Mouse (Mus musculus): ENCODE results near the gene Fkbp8.

Fkbp8 gene

DNA sequence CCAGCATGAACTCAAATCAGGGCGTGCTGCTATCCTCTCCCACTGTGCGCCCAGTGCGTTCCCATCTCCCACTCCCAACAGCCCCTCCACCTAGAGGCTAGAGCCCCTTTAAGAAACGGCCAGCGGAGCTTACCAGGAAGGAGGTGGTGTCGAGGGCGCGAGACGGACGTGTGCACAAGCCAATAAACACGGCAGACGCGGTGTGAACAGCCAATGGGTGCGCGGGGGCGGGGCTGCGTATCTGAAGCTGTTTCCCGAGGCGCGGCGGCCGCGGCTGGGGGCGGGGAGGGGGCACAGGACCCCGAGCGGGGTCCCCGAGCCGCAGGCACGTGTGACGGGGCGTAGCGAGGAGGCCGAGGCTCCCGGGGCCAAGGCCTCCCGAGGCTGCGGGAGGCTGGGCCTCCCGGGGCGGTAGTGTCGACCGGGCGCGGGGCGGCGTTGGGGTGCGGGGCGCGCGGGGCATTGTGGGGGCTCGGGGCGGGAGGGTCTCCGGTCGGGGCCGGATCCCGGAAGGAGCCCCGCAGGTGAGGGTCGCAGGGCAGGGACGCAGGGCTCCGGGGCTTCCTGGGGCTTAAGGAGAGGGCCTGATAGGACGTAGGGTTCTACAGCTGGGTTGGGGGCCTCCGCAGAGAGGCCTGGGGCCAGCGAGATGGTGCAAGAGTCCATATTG lies at the start of gene Fkbp8, which contains the start of gene Kxd1:
Gene Fkbp8 (plus strand): TSS at position 213 of the 670 bp plus-strand sequence.
Gene Kxd1 (minus strand): TSS at position 445 of the 670 bp plus-strand sequence.
- DNase-seq (ENCODE audit: low read depth, low spot score) = peak; percentile 95

DNA sequence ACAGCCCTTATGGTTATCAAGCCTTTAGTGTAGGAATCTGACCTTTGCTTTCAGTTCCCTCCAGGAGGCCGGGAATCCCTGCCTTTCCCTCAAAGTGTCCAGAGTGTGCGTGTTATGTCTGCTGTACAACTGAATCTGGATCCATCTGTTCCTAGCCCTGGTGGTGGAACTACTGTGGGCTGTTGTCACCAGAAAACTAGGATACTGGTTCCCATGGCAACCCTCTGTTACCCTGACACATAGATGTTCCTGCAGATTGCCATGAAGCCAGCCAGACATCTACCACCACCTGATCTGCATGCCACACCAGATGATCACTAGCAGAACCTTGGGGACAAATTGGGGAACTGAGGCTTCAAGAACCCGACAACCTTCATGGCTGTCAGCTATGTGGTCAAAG lies 45.6 kb upstream of the Fkbp8 start:
- DNase-seq (ENCODE audit: low read depth, low spot score) = no peak

DNA sequence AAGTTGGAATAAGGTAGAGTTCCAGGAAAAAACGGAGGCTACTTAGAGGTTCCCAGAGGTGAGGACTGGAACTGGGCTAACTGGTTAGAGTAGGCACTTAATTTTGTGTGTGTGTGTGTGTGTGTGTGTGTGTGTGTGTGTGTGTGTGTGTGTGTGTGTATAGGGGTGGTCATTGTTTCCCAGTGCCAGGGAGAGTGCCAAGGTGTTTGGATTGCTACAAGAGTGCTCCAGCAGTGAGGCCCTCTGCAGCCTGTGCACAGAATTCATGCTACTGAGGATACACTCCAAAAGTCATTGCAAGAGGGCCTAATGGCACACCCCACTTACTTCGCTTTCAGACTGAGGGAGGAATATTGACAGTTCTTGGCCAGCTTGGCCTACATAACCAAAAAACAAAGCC lies 44.6 kb upstream of the Fkbp8 start:
- DNase-seq (ENCODE audit: low read depth, low spot score) = no peak

DNA sequence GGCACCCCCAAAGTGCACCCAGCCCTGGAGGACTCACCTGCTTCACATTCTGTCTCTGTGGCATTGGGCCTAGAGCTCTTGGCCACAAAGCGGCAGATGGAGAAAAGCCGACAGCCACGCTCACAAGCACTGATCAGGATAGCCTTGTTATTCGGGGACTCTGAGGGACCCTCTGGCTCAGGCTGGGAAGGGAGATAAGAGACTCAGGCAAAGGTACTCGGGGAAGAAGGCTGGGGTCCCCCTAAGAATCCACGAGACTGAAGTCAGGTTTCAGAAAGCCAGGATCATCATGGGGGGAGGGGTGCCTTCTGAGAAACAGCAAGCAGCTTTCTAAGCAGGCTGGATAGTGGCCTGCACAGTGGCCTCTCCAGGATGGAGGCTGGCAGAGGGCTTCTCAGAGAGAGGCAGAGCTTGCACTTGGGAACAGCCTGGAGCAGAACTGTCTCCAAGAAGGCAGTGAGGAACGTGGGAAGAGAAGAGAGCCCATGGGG lies 41.3 kb upstream of the Fkbp8 start:
- no peak for DNase-seq (ENCODE audit: low read depth, low spot score)

DNA sequence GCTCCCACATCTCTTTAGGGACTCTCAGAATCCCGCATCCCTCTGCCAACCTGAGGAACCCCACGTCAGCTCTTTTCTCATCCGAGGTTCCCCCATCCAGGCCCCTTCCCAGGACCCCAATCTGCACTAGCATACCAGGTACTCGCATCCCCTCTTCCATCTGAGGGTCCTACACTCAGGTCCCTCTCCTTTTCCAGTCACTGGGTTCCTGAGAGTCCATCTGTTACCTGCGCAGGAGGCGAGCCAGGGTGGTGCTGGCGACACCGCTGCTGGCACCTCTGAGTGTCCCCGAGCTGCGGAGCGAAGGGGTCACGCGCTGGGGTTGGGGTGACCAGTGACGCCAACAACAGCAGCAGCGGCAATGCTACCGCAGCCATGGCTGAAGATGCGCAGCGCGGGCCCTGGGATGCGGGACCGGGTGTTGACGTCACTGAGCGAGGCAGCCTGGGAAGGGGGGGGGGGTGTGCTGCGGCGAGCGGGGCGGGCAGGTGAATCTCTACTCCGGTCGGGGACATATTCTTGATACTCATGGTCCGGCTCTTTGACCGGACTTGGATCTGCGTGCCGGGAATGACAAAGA lies 40.5 kb upstream of the Fkbp8 start, which contains the start of gene Tmem59l:
Gene Tmem59l (minus strand): TSS at position 418 of the 580 bp plus-strand sequence.
- DNase-seq (ENCODE audit: low read depth, low spot score) = no peak

DNA sequence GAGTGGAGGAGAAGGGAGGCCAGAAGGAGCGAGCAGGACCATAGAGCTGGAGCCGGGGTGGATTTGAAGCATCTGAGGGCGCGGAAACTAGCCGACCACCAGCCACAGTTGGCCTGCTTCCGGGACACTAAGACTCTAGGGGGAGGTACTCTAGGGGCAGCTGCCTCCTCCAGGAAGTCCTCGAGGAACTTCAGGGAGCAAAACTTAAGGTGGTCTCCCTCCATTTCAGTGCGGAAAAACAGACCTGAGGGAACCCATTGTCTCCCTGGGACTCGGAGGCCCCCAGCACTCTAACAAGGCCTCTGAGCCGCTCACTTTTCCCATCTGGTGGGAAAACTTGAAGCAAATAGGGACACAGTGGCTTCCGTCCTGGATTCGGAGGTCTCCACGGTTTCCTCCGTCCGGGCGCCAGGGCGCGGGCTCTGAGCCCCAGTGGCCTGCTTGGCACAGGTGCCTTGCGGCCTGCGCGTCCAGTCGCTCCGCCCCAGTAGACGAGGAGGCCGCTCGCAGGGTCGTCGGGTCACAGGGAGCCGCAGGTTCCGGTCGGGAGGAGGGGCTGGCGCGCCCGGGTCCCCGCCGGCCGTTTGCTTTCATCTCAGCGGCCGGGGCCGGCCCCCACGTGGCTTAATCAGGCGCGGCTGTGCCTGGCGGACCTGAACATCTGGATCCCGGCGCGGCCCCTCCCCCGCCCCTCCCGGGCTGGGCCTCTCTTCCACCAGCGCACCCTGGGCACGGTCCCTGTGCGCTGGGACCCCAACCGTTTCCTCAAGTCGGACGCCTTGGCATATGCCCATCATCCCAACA lies 39.3 kb upstream of the Fkbp8 start:
- DNase-seq (ENCODE audit: low read depth, low spot score) = no peak

DNA sequence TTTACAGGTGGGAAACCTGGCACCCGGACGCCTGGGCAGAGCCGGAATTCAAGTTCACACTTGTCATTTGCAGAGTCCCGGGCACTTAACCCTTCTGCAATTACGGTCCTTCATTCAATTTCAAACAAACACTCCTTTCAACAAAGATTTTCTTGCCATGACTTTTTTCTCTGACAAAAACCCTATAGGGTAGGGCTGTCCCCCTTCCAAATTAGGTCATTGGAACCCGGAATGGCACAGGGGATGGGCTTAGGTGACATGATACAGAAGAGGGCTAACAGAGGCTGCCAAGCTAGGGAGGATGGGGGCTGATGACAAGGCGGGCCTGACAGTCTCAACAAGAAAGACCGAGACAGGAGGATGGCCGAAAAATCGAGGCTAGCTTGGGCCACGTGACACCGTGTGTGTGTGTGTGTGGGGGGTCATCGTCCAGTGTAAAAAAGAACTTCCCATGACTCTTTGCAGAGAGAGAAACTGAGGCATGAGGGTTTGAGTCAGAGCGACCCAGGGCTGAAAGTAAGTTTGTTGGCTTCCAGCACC lies 38.5 kb upstream of the Fkbp8 start:
- DNase-seq (ENCODE audit: low read depth, low spot score) = no peak

DNA sequence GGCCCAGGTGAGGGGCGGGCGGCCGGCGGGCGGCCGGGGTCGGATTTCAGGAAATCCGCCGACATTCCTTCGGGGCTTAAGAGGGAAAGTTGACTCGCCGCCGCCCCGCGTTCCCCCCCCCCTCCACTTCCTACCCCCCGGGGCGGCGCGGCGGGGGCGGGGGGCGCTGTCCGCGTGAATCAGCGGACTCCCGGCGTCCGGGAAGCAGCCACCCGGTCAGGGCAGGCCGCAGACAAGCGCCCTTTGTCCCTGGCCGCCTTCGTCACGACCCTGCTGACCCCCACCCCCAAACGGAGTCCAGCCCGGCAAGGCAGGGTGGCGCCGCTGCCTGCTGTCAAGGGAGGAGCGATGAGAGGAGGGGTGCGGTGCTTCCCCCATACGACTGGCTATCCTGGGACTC lies 37.9 kb upstream of the Fkbp8 start:
- DNase-seq (ENCODE audit: low read depth, low spot score) = no peak

DNA sequence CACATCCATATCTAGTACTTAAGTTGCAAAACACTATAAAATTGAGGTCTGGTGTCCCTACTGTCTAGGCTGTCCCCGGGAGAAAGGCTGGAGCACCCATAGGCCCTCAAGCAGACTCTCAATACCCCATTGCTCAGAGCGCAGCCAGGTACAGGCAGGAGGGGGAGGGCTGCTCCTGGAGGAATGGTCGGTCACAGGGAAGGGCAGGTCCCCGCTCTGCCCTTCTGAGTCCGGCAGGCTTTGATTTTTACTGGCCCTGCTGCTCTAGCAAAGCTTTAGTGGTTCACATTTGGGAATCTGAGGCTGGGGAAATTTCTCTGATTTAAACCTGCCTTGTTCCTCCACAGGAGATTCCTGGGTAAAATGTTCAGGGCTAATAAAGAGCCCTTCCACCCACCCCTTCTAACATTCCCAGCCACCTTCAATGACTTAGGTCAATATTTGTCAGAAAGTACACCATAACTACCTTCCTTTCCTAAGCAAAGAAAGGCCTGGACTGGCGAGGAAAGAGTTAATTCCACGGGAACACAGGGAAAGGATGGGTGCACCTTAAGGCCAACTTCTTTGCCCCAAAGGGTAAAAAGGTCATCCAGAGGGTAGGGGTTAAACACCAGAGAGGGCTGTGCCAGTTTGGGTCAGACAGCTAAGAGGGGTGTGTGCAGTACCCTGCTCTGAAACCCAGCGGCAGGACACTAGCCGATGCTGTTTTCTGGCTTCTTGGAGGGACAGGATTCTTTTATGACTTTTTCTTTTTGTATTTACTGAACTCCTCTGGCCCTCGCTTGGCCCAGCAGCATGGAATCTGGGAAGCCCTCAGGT lies 37.3 kb upstream of the Fkbp8 start:
- DNase-seq (ENCODE audit: low read depth, low spot score) = no peak

DNA sequence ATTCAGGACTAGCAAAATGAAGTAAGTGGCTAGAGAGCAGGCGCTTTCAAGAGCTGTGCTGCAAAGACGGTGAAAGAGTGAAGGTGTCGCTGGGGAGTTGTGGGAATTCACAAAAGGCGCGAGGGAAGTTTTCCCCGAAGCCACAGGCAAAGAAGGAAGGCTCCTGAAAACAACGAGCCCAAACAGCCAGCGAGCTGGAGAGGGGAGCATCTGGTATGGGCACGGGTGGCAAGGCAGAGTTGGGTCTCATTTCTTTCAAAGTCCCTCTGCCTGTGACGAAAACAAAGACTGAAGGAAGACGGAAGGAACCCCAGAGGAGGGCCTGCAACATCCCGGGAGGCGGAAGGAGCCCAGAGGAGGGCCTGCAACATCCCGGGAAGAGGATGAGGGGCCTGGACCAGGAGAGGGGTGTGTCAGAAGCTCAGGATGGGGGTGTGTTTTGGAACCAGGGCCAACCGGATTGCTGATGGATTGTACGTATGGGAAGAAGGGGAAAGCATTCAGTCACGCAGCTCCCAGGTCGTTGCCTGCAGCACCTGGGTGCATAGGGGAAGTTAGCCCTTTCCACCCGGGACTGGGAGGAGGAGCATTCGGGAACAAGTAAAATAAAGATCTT lies 36.5 kb upstream of the Fkbp8 start:
- no peak for DNase-seq (ENCODE audit: low read depth, low spot score)

DNA sequence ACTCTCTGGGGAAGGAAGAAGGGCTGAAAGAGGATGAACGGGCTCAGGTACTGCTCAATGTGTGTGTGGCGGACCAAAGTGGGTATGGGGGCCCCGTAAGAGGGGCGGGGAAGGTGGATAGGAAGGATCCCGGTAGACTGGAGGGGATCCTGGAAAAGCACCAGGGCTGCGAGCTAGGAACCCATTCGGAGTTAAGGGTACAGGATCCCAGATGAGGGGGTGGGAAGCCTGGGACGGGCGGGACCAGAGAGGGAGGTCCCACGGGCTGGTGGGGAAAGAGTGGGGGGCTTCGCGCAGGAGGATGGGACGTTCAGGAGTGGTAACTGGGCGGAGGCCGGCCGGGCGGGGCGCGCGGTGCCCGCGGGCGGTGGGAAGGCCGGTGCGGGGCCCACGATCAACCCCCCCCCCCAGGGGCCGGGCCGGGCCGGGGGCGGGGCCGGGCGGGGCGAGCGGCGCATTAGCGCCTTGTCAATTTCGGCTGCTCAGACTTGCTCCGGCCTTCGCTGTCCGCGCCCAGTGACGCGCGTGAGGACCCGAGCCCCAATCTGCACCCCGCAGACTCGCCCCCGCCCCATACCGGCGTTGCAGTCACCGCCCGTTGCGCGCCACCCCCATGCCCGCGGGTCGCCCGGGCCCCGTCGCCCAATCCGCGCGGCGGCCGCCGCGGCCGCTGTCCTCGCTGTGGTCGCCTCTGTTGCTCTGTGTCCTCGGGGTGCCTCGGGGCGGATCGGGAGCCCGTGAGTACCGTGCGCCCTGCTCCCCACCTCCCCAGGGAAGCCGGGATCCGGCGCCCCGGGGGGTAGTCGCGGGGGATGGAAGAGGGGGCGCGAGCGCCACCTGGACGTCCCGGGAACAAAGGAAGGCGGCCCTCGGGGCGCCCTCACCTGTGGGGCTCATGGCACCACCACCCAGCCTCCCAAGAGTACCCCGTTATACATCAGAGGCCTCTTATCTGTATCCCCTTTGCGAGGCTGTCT lies 34.6 kb upstream of the Fkbp8 start, which contains the start of gene Crlf1:
Gene Crlf1 (plus strand): TSS at position 495 of the 977 bp plus-strand sequence.
- no peak for DNase-seq (ENCODE audit: low read depth, low spot score)

DNA sequence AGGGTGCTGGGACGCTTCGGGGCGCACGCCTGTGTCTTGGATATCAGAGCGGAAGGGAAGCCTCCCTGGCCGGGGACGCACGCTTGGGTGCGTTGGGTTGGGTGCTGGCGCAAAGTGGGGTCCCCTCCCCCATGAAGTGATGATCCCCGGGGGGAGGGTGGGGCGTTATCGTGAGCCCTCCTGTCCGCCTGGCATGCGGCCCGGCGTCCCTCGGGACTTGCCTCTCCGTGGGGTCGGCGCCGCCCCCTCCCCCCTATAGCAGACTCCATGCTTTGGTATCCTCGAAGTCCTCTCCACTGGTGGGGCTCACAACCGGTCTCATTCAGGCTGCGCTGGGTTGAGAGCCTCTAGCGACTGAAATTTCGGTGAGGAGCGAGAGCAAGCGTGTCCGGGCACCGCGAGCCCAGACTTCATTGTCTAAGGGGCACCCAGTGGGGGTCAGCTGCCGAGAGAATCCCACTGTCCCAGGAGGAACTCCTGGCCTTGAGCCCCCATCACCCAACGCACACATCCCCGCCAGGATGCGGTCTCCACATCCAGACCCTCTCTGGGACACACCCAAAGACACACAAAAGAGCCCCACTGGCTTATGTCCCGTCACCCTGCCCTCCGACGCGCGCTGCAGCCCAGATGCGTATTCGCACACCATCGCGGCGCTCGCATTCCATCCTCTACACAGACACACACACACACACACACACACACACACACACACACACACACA lies 33.7 kb upstream of the Fkbp8 start:
- no peak for DNase-seq (ENCODE audit: low read depth, low spot score)

DNA sequence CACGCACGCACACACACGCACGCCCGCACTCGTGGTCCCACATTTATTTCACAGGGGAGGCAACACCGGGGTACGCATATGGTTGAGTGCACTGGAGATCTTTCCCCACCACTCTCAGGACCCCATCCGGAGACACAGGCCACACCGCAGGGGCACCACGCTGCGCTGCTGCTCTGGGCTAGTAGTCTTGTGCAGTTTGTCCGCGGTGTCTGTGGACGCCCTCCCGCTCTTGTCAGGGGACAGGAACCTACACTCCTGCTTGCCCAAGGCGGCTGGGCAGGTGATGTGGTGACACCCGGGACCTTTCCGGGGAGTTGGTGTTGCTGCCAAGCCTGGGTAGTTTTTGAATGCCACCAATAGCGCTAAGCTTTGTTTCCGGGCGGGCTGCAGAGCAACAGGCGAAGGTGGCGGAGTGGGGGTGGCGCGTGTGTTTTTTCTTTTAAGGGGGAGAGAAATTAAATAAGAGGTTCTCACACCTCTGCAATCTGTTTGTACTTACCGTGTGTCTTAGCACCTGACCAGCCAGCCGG lies 33.0 kb upstream of the Fkbp8 start:
- DNase-seq (ENCODE audit: low read depth, low spot score) = no peak

DNA sequence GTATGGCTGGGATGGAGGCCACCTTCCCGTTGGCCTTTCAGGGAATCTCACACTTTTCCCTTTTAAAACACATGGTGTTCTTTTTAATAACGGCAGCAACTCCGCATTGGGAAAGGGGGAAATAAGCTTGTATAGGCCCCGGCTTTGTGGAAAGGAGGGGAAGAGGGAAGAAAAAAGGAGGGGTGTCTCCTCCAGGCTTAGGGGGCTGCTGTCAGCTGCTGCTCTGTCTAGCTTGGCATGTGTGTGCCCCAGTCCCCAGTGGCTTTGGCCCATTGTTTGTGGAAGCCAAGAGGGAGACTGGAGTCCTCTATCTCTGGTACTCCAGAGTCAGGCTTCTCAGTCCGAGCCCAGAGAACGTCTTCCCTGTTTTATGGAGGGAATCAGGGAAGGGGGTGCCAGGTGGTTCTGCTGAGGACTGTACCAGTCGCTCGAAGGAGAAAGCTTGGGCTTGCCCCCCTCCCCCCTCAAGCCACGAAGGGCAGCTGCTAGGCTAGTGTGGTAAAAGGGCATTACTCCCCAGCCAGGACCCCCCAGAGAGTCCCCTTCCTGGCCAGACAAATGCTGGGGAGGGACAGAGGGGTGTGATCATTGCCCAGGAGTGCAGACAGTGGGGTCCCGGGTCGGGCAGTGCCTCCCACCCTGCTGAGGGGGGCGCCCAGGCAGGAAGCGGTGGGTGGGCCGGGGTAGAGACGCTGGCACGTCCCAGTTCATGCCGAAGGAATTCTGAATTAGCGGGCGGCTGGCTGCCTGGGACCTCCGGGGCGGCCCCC lies 32.3 kb upstream of the Fkbp8 start:
- DNase-seq (ENCODE audit: low read depth, low spot score) = no peak

DNA sequence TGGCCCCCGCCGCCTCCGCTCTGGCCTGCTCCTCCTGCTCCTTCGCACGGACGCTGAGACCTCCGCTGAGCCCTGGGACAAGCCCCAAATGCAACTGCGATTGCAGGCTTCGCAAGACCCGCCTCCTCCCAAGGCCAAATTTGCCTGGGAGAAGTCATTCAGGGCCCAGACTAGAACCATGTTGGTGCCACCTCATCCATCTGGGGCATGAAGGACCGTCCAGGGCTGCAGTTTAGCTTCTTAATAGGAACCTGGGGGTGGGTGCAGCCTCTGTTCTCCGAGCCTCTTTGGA lies 31.8 kb upstream of the Fkbp8 start:
- no peak for DNase-seq (ENCODE audit: low read depth, low spot score)

DNA sequence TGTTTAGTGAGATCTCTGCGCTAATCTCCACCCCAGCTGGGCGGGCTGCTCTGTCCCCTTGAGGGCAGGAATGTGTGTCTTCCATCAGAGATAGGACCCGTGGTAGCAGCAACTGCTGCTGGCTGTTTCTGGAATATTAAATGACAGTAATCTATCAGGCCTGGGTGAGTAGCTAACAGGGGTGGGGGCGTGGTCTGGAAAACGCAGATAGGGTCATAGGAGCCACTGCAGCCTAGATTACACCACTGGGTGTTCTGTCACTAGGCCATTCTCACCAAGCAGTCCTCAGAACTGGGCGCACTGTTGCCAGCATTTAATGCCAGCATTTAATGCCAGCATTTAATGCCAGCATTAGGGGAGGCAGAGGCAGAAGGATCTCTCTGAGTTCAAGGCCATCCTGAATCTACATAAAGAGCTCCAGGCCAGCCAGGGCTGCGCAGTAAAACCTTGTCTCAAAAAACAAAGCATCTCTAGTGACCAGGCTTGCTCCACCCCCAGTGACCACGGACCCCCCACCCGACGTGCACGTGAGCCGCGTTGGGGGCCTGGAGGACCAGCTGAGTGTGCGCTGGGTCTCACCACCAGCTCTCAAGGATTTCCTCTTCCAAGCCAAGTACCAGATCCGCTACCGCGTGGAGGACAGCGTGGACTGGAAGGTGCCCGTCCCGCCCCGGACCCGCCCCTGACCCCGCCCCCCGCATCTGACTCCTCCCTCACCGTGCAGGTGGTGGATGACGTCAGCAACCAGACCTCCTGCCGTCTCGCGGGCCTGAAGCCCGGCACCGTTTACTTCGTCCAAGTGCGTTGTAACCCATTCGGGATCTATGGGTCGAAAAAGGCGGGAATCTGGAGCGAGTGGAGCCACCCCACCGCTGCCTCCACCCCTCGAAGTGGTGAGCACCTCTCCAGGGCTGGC lies 26.9 kb upstream of the Fkbp8 start:
- no peak for DNase-seq (ENCODE audit: low read depth, low spot score)

Data from mesoderm, embryonic 11.5 days (tissue).